Mouse (Mus musculus) gonadal fat pad, adult 2 months (tissue): ENCODE measurements at regions not wholly inside any gene's neighbourhood (a gene's known extent, or its start where the extent isn't known, plus 50 kb on each side); places are given as distances from the start of the nearest gene placed in this dataset.

Source experiments
- DNase-seq: peaks from one replicate; pipeline ENCODE4 v3.0.0-alpha.2; 2012; ENCODE audit warnings: low read depth

- no peak for DNase-seq
Observed at GRCm38 (mm10) chr3:50813760-50814400, 370.5 kb upstream of the Slc7a11 start.

GRCm38 (mm10) chr3:50815716-50816115 lies 372.3 kb upstream of the Slc7a11 start:
- no peak for DNase-seq

GRCm38 (mm10) chr3:50816479-50816878 lies 373.1 kb upstream of the Slc7a11 start:
- DNase-seq: no peak

- no peak for DNase-seq
Observed at GRCm38 (mm10) chr3:50817361-50817760, 373.9 kb upstream of the Slc7a11 start.

- no peak for DNase-seq
Observed at GRCm38 (mm10) chr3:50820776-50821175, 377.4 kb upstream of the Slc7a11 start.

- no peak for DNase-seq
Observed at GRCm38 (mm10) chr3:50825534-50826423, 382.4 kb upstream of the Slc7a11 start.

GRCm38 (mm10) chr3:50826424-50826819 lies 383.0 kb upstream of the Slc7a11 start:
- no peak for DNase-seq

- no peak for DNase-seq
Observed at GRCm38 (mm10) chr3:50829211-50829610, 385.8 kb upstream of the Slc7a11 start.

- DNase-seq: no peak
Observed at GRCm38 (mm10) chr3:50830446-50830845, 387.0 kb upstream of the Slc7a11 start.

GRCm38 (mm10) chr3:50830926-50831325 lies 387.5 kb upstream of the Slc7a11 start:
- no peak for DNase-seq

GRCm38 (mm10) chr3:50842216-50842615 lies 382.0 kb upstream of the Noct start:
- no peak for DNase-seq

GRCm38 (mm10) chr3:50844835-50845301 lies 379.4 kb upstream of the Noct start:
- no peak for DNase-seq

GRCm38 (mm10) chr3:50845311-50845710 lies 378.9 kb upstream of the Noct start:
- no peak for DNase-seq

- DNase-seq: no peak
Observed at GRCm38 (mm10) chr3:50848528-50848927, 375.7 kb upstream of the Noct start.

GRCm38 (mm10) chr3:50851083-50851637 lies 373.1 kb upstream of the Noct start:
- DNase-seq: no peak

GRCm38 (mm10) chr3:50867105-50867504 lies 357.1 kb upstream of the Noct start:
- DNase-seq: no peak

GRCm38 (mm10) chr3:50869211-50869610 lies 355.0 kb upstream of the Noct start:
- DNase-seq: no peak

GRCm38 (mm10) chr3:50879050-50879449 lies 345.2 kb upstream of the Noct start:
- DNase-seq: no peak

GRCm38 (mm10) chr3:50879595-50879994 lies 344.7 kb upstream of the Noct start:
- no peak for DNase-seq

- DNase-seq: no peak
Observed at GRCm38 (mm10) chr3:50881437-50882248, 342.6 kb upstream of the Noct start.

- no peak for DNase-seq
Observed at GRCm38 (mm10) chr3:50882249-50882733, 342.0 kb upstream of the Noct start.

- no peak for DNase-seq
Observed at GRCm38 (mm10) chr3:50886336-50886735, 337.9 kb upstream of the Noct start.
